ENCODE assay signal across 8 mouse cellular contexts in the genomic region with DNA sequence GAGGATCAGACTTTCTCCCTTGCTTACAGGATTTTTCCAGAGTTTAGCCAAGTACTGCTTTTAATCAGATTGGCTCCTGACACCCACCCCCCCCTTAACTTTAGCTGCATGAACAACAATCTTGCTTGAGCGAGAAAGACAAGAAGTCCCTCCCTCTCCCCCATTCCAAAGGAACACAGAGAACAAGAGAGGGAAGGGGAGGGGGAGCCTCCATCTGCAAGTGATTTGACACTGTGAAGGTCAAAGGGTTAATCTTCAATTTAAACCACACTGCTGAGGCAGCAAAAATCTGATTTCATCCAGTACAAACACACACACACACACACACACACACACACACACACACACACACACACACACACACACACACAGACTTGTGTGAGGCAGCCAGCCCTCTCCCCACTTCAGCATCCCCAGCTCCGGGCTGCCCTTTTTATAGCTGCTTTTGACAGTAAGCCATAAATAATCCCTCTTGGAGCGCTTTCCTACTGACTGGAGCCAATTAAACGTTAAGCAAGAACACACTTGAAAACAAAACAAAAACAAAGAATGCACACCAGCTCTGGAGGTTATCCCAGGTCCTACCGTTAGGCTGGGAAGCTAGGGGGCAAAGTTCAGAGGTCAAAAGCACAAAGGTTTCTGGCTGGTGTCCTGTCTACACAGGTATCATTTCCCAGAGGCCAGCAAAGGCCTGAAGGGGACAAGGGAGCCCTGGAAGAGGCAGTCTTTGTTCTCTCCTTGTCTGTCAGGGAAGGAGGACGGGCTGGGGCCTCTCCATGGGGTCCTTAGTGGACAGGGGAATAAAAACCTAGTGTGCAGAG. TPM values are rescaled to one million over a fixed set of nuclear protein-coding genes. Genes with fewer than 3 reads are reported as not detected.
DNase-seq lines count a peak whose midpoint lies in the region; TF ChIP-seq lines count a peak whose summit lies in the region.

No protein-coding gene starts in this region.

- no peaks in the 10 kb centered on the region for H3K27me3 ChIP-seq in kidney, adult 2 months (replicated peaks; ENCODE audit: control insufficient read depth, insufficient read depth, low read length)
- H3K27me3 ChIP-seq in midbrain, embryonic 10.5 days (ENCODE audit: low read depth, poor library complexity, severe bottlenecking), result no peaks in the 10 kb centered on the region
- H3K27me3 ChIP-seq in cerebellum, adult 2 months (ENCODE audit: control insufficient read depth, insufficient read depth, low read length), result no peaks in the 10 kb centered on the region

- H3K4me1 ChIP-seq in kidney, adult 2 months (ENCODE audit: control insufficient read depth, insufficient read depth, low read length), result peaks cover 40% of the 10 kb centered on the region
- H3K4me1 ChIP-seq in midbrain, embryonic 10.5 days, result peaks cover 79% of the 10 kb centered on the region
- H3K4me1 ChIP-seq in cerebellum, adult 2 months (ENCODE audit: control insufficient read depth, insufficient read depth, low read length), result peaks cover 12% of the 10 kb centered on the region

- TF ChIP-seq CTCF in gastrocnemius, adult 2 months (IDR thresholded peaks at IDR 0.05), result no peak
- TF ChIP-seq CTCF in kidney, adult 2 months (conservative IDR thresholded peaks at IDR 0.05; ENCODE audit: insufficient read depth, insufficient read length, low read depth, low read length), result no peak
- no peak for TF ChIP-seq CTCF in cerebellum, adult 2 months (IDR thresholded peaks at IDR 0.05; ENCODE audit: borderline replicate concordance, insufficient read depth, low read depth, low read length)

- peak overlapping the region; percentile 1; the same call in 1 of the 2 replicates for H3K4me3 ChIP-seq in gastrocnemius, adult 2 months
- no peak overlapping the region for H3K4me3 ChIP-seq in kidney, adult 2 months (ENCODE audit: insufficient read depth, low read depth, low read length)
- peak overlapping the region; percentile 33 for H3K4me3 ChIP-seq in midbrain, embryonic 10.5 days
- no peak overlapping the region for H3K4me3 ChIP-seq in cerebellum, adult 2 months (replicated peaks; ENCODE audit: insufficient read depth, low read depth, low read length)

- DNase-seq in gastrocnemius, adult 2 months, result no peak
- no peak for DNase-seq in gastrocnemius, postnatal 10 days
- peak; percentile 79 to 80 for DNase-seq in heart, adult 18-20 months
- peak; percentile 91 for DNase-seq in kidney, adult 2 months
- DNase-seq in midbrain, embryonic 10.5 days (ENCODE audit: low spot score), result peak; percentile 77
- no peak for DNase-seq in frontal cortex, adult 2 months (ENCODE audit: extremely low spot score in 1 of 2, low spot score in 1 of 2)
- DNase-seq in thymus, postnatal 10 days (ENCODE audit: low spot score in 2 of 2), result no peak
- DNase-seq in cerebellum, adult 2 months, result no peak

- no peak for TF ChIP-seq POLR2A in kidney, adult 2 months (IDR thresholded peaks at IDR 0.05; ENCODE audit: low read depth, low read length)
- TF ChIP-seq POLR2A in cerebellum, adult 2 months (IDR thresholded peaks at IDR 0.05; ENCODE audit: borderline replicate concordance, insufficient read depth, low read length), result no peak

- 5% methylated on average over 6 of the region's 6 CpGs for WGBS in kidney, adult 2 months
- 4% methylated on average over 6 of the region's 6 CpGs for WGBS in midbrain, embryonic 10.5 days
- 35% methylated on average over 6 of the region's 6 CpGs for WGBS in cerebellum, adult 2 months

- no peaks in the 10 kb centered on the region for H3K36me3 ChIP-seq in kidney, adult 2 months (ENCODE audit: control insufficient read depth, insufficient read depth, low read length)
- H3K36me3 ChIP-seq in midbrain, embryonic 10.5 days, result peaks cover 23% of the 10 kb centered on the region

- intact Hi-C loops in gastrocnemius, adult 2 months (cut with DNase I), result no loop called here

- no peaks in the 10 kb centered on the region for H3K9me3 ChIP-seq in midbrain, embryonic 10.5 days (replicated peaks)

- H3K27ac ChIP-seq in gastrocnemius, adult 2 months, result peak overlapping the region; percentile 68
- peak overlapping the region; percentile 88 for H3K27ac ChIP-seq in kidney, adult 2 months (ENCODE audit: insufficient read depth, low read depth, low read length)
- H3K27ac ChIP-seq in midbrain, embryonic 10.5 days (replicated peaks), result peak overlapping the region; percentile 93
- H3K27ac ChIP-seq in cerebellum, adult 2 months (ENCODE audit: insufficient read depth, low read length), result no peak overlapping the region

RNA-seq across cellular contexts. Expression of a gene that starts 16.4 kb away (rescaled TPM):
- 1 to 10 TPM; 3.3 to 6.2 TPM for total RNA-seq in gastrocnemius, adult 2 months (2021)
- total RNA-seq in gastrocnemius, postnatal 10 days (2021), result 10 to 100 TPM; 14.5 to 15.7 TPM
- 1 to 10 TPM; 5.2 to 5.4 TPM for total RNA-seq in heart, adult 18-20 months (2021)
- polyA plus RNA-seq in kidney, adult 2 months (2012; rRNA removed), result 9.1 and 10.5 TPM in 2 replicates
- polyA plus RNA-seq in midbrain, embryonic 10.5 days (2016; fragmentation: Nextera tagmentation; extraction: Ambion mirVana), result 2.9 and 3.0 TPM in 2 replicates
- 2.4 and 3.8 TPM in 2 replicates for polyA plus RNA-seq in frontal cortex, adult 2 months (2012; rRNA removed)
- 8.6 and 9.2 TPM in 2 replicates for polyA plus RNA-seq in cerebellum, adult 2 months (2012; rRNA removed)

RNA-seq across cellular contexts. Expression of a gene that starts 53.6 kb away (rescaled TPM):
- total RNA-seq in gastrocnemius, adult 2 months (2021), result 100 to 1,000 TPM; 120 to 133 TPM
- total RNA-seq in gastrocnemius, postnatal 10 days (2021), result 100 to 1,000 TPM; 148 to 154 TPM
- total RNA-seq in heart, adult 18-20 months (2021), result 100 to 1,000 TPM; 131 to 136 TPM
- polyA plus RNA-seq in kidney, adult 2 months (2012; rRNA removed), result 50.9 and 77.2 TPM in 2 replicates
- polyA plus RNA-seq in midbrain, embryonic 10.5 days (2016; fragmentation: Nextera tagmentation; extraction: Ambion mirVana), result 261 and 272 TPM in 2 replicates
- polyA plus RNA-seq in frontal cortex, adult 2 months (2012; rRNA removed), result 232 and 234 TPM in 2 replicates
- 219 and 221 TPM in 2 replicates for polyA plus RNA-seq in cerebellum, adult 2 months (2012; rRNA removed)

Comparison
In these comparisons a context has a peak if more than half of its experiments do, and no peak if none do; other contexts are left out.
1. DNase-seq: peak in heart, adult 18-20 months (2 of 2), kidney, adult 2 months (single experiment) and midbrain, embryonic 10.5 days (single experiment); none in gastrocnemius, adult 2 months (single experiment), gastrocnemius, postnatal 10 days (single experiment), frontal cortex, adult 2 months (0 of 2), thymus, postnatal 10 days (0 of 2) and cerebellum, adult 2 months (0 of 2).
2. H3K4me3 ChIP-seq: peak in gastrocnemius, adult 2 months (single experiment) and midbrain, embryonic 10.5 days (single experiment); none in kidney, adult 2 months (single experiment) and cerebellum, adult 2 months (single experiment).